Mouse (Mus musculus) forebrain, embryonic 11.5 days (tissue): Measurements from ENCODE around the gene Leng9. TPM values are rescaled to one million over a fixed set of nuclear protein-coding genes. Genes with fewer than 3 reads are reported as not detected.

Source experiments
- ATAC-seq: fragments of 200-750 bp; cut with Nextera tagmentation; replicated peaks from 2 replicates; pipeline ENCODE4 v1.8.0; 2017; ENCODE audit warnings: moderate TSS enrichment; ENCODE audit not compliant: low FRiP score
- DNase-seq: peaks from one replicate; pipeline ENCODE4 v3.0.0-alpha.2; 2017; ENCODE audit warnings: low spot score
- H3K27ac ChIP-seq: fragments of 300-500 bp; sonication (generic); 2 replicates; pipeline ENCODE4 v1.5.1; 2014; ENCODE audit warnings: low read depth, low read length
- H3K27me3 ChIP-seq: fragments of 300-500 bp; sonication (generic); 2 replicates; pipeline ENCODE4 v1.6.1; 2014; ENCODE audit warnings: mild to moderate bottlenecking, low read length, mixed read lengths; ENCODE audit not compliant: control insufficient read depth, insufficient read depth
- H3K36me3 ChIP-seq: fragments of 300-500 bp; sonication (generic); 2 replicates; pipeline ENCODE4 v1.6.1; 2014; ENCODE audit warnings: mild to moderate bottlenecking, low read length, moderate library complexity, mixed read lengths; ENCODE audit not compliant: control insufficient read depth, insufficient read depth
- H3K4me1 ChIP-seq: fragments of 300-500 bp; sonication (generic); replicated peaks from 2 replicates; pipeline ENCODE4 v1.6.1; 2014; ENCODE audit warnings: low read length, mixed read lengths; ENCODE audit not compliant: control insufficient read depth, insufficient read depth
- H3K4me2 ChIP-seq: fragments of 300-500 bp; sonication (generic); 2 replicates; pipeline ENCODE4 v1.6.1; 2014; ENCODE audit warnings: low read depth, mild to moderate bottlenecking, low read length, moderate library complexity, mixed read lengths; ENCODE audit not compliant: severe bottlenecking
- H3K4me3 ChIP-seq: fragments of 300-500 bp; sonication (generic); 2 replicates; pipeline ENCODE4 v1.5.1; 2014; ENCODE audit warnings: low read depth, low read length
- H3K9ac ChIP-seq: fragments of 300-500 bp; sonication (generic); 2 replicates; pipeline ENCODE4 v1.6.1; 2014; ENCODE audit warnings: low read length
- H3K9me3 ChIP-seq: fragments of 300-500 bp; sonication (generic); 2 replicates; pipeline ENCODE4 v1.6.1; 2016; ENCODE audit warnings: low read length, mixed read lengths; ENCODE audit not compliant: control insufficient read depth
- WGBS: fragments of 180-500 bp; shearing (Covaris S2); extraction: QIAGEN DNeasy Blood & Tissue Kit; methylation state at CpG from one replicate; pipeline ENCODE4 v1.1.7; 2014; 5-methylcytosine and 5-hydroxymethylcytosine counted together
- polyA plus RNA-seq: library from polyadenylated mRNA; unstranded; fragments of >200 nt; fragmentation: Nextera tagmentation; extraction: Ambion mirVana; gene quantifications from 2 replicates; pipeline ENCODE4 v1.2.1, GENCODE M21; 2014

Leng9 gene
- polyA plus RNA-seq, 1 experiment from 2014 or later, result 1.6 TPM

DNA sequence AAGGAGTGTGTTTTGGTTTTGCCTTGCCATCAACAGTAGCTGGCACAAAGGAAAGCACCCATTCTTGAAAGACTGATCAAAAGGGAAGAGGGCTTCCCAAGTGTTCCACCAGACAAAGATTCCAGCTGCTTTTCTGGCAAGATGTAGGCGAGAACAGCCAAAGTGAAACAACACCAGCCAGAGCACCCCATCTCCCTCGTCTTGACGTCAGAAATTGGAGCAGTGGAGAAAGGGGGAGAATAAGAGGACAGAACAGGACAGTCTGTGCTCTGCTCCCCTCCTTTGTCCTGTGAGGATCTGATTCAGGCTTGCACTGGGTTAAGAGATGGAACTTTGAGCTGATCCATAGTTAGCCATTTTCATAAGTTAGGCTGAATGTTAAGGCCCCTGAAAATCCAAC lies 38.4 kb downstream of the Leng9 start:
- ATAC-seq (no peak), DNase-seq (no peak)
- no peak overlapping the region for H3K4me2 ChIP-seq
- no peaks in the 10 kb centered on the region for H3K27me3 ChIP-seq
- WGBS, result 53% methylated on average over 3 of the region's 3 CpGs
- H3K9ac ChIP-seq, result no peak overlapping the region
- no peaks in the 10 kb centered on the region for H3K9me3 ChIP-seq
- no peaks in the 10 kb centered on the region for H3K36me3 ChIP-seq
- H3K4me3 ChIP-seq, result no peak overlapping the region
- H3K4me1 ChIP-seq, result no peaks in the 10 kb centered on the region
- H3K27ac ChIP-seq, result no peak overlapping the region

DNA sequence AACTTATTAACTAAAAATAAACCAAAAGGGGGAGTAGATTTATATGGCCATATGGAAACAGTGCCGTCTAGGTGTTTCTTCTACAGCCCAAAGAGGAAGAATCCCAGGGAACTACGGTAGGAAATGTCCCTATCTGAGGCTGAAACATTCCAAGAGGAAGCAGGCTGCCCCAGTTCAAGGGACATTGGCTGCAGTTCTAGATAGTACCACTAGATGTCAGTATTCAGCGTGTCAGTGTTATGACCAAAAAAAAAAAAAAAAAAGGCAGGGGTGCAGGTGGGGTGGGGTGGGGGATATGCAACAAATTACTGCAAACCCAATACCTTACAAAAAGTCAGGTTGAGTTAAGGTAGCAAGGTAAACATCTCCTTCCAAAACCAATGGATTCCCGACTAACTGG lies 46.8 kb downstream of the Leng9 start:
- Histone ChIP-seq H3K27ac (no peak overlapping the region), H3K9ac (no peak overlapping the region), H3K9me3 (no peaks in the 10 kb centered on the region), H3K36me3 (no peaks in the 10 kb centered on the region), H3K27me3 (no peaks in the 10 kb centered on the region), H3K4me3 (no peak overlapping the region), H3K4me2 (no peak overlapping the region), H3K4me1 (no peaks in the 10 kb centered on the region)
- 19% methylated on average over 4 of the region's 4 CpGs for WGBS
- no peak for DNase-seq
- ATAC-seq, result 0 out of 2 replicates have a peak, but pooled peaks have one; percentile 39

DNA sequence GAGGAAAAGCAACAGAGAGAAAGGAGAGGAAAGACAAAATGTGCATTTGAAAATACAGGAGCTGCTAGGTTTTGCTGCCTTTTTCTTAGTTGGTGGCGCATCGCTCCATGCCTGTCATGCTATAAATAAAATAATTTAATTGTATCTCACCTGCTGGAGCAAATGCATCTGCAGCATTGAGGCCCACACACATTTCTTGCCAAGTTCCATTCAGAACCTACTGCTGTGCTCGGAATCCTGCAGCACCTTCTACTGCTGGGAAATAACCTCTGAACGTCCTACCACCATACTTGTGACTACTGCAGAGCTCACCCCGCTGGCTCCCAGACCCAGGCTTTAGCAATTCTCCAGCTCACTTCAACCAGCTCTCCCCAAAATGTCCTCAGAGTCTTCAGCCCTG lies 49.0 kb downstream of the Leng9 start:
- no peak for ATAC-seq
- Histone ChIP-seq H3K9me3 (no peaks in the 10 kb centered on the region), H3K27ac (no peak overlapping the region), H3K27me3 (no peaks in the 10 kb centered on the region), H3K4me3 (no peak overlapping the region), H3K36me3 (no peaks in the 10 kb centered on the region), H3K4me2 (no peak overlapping the region), H3K9ac (no peak overlapping the region), H3K4me1 (no peaks in the 10 kb centered on the region)
- WGBS, result 81% methylated on average over 5 of the region's 5 CpGs
- no peak for DNase-seq

DNA sequence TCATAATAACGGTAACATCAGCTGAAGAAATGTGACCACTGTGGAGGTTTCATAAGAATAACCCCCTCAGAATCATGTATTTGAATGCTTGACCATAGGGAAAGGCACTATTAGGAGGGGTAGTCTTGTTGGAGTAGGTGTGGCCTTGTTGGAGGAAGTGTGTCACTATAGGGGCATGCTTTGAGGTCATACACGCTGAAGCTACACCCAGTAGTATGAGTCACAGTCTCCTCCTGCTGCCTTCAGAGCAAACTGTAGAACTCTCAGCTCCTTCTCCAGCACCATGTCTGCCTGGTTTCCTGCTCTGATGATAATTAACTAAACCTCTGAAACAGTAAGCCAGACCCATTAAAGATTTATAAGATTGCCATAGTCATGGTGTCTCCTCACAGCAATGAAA lies 51.3 kb downstream of the Leng9 start:
- Histone ChIP-seq H3K4me2 (no peak overlapping the region), H3K36me3 (no peaks in the 10 kb centered on the region), H3K27me3 (no peaks in the 10 kb centered on the region), H3K9ac (no peak overlapping the region), H3K4me3 (no peak overlapping the region), H3K27ac (no peak overlapping the region), H3K9me3 (no peaks in the 10 kb centered on the region), H3K4me1 (no peaks in the 10 kb centered on the region)
- 84% methylated on average over 2 of the region's 2 CpGs for WGBS
- DNase-seq (no peak), ATAC-seq (no peak)

GRCm38 (mm10) chr7:4098301-4098700 lies 51.9 kb downstream of the Leng9 start:
- H3K27me3 ChIP-seq, result no peaks in the 10 kb centered on the region
- no peaks in the 10 kb centered on the region for H3K36me3 ChIP-seq
- no peak overlapping the region for H3K9ac ChIP-seq
- DNase-seq (no peak), ATAC-seq (no peak)
- H3K4me3 ChIP-seq, result no peak overlapping the region
- no peak overlapping the region for H3K4me2 ChIP-seq
- WGBS, result 80% methylated on average over 2 of the region's 2 CpGs
- H3K9me3 ChIP-seq, result no peaks in the 10 kb centered on the region
- H3K4me1 ChIP-seq, result no peaks in the 10 kb centered on the region
- H3K27ac ChIP-seq, result no peak overlapping the region

Other genes starting within 250 kb of the Leng9 start
- gene Lilra6, start 234.9 kb downstream of the Leng9 start, polyA plus RNA-seq, result not detected in 2 replicates
- 1.2 and 1.4 TPM in 2 replicates for gene Lair1, start 87.2 kb downstream of the Leng9 start, polyA plus RNA-seq
- 87.3 and 96.0 TPM in 2 replicates for gene Ttyh1, start 31.0 kb downstream of the Leng9 start, polyA plus RNA-seq
- 77.4 and 77.5 TPM in 2 replicates for gene Leng8, start 13.3 kb downstream of the Leng9 start, polyA plus RNA-seq
- gene Cdc42ep5, start 14.5 kb upstream of the Leng9 start, polyA plus RNA-seq, result 16.2 and 17.8 TPM in 2 replicates
- gene Lilra5, start 87.4 kb upstream of the Leng9 start, polyA plus RNA-seq, result 0.16 TPM in 1 of 2 replicates, not detected in the other
- gene Ncr1, start 187.3 kb upstream of the Leng9 start, polyA plus RNA-seq, result not detected in 2 replicates
- 0.28 and 1.0 TPM in 2 replicates for gene Gp6, start 247.4 kb upstream of the Leng9 start, polyA plus RNA-seq